Mouse (Mus musculus) hindbrain, embryonic 11.5 days (tissue): ENCODE results near the gene Tgm7. TPM values are rescaled to one million over a fixed set of nuclear protein-coding genes. Genes with fewer than 3 reads are reported as not detected.

ENCODE experiments used
- ATAC-seq: fragments of 200-750 bp; cut with Nextera tagmentation; 2 replicates; pipeline ENCODE4 v1.8.0; 2017; ENCODE audit warnings: mild to moderate bottlenecking, moderate TSS enrichment, moderate library complexity; ENCODE audit not compliant: low FRiP score
- DNase-seq: peaks from one replicate; pipeline ENCODE4 v3.0.0-alpha.2; 2015; ENCODE audit warnings: low spot score
- H3K27ac ChIP-seq: fragments of 300-500 bp; sonication (generic); 2 replicates; pipeline ENCODE4 v1.5.1; 2014; ENCODE audit warnings: mild to moderate bottlenecking, low read depth, low read length
- H3K27me3 ChIP-seq: fragments of 300-500 bp; sonication (generic); 2 replicates; pipeline ENCODE4 v1.6.1; 2014; ENCODE audit warnings: mild to moderate bottlenecking, low read length, moderate library complexity, mixed read lengths; ENCODE audit not compliant: control insufficient read depth, insufficient read depth
- H3K36me3 ChIP-seq: fragments of 300-500 bp; sonication (generic); 2 replicates; pipeline ENCODE4 v1.6.1; 2014; ENCODE audit warnings: mild to moderate bottlenecking, low read length, moderate library complexity, mixed read lengths; ENCODE audit not compliant: control insufficient read depth, insufficient read depth
- H3K4me1 ChIP-seq: fragments of 300-500 bp; sonication (generic); replicated peaks from 2 replicates; pipeline ENCODE4 v1.6.1; 2014; ENCODE audit warnings: low read length, mixed read lengths; ENCODE audit not compliant: control insufficient read depth, insufficient read depth
- H3K4me2 ChIP-seq: fragments of 300-500 bp; sonication (generic); replicated peaks from 2 replicates; pipeline ENCODE4 v1.6.1; 2014; ENCODE audit warnings: mild to moderate bottlenecking, low read depth, low read length
- H3K4me3 ChIP-seq: fragments of 300-500 bp; sonication (generic); 2 replicates; pipeline ENCODE4 v1.5.1; 2014; ENCODE audit warnings: low read depth, low read length
- H3K9ac ChIP-seq: fragments of 300-500 bp; sonication (generic); 2 replicates; pipeline ENCODE4 v1.6.1; 2014; ENCODE audit warnings: low read depth, low read length
- H3K9me3 ChIP-seq: fragments of 300-500 bp; sonication (generic); 2 replicates; pipeline ENCODE4 v1.6.1; 2016; ENCODE audit warnings: low read length; ENCODE audit not compliant: control insufficient read depth
- WGBS: fragments of 180-500 bp; shearing (Covaris S2); extraction: QIAGEN DNeasy Blood & Tissue Kit; methylation state at CpG from one replicate; pipeline ENCODE4 v1.1.7; 2014; 5-methylcytosine and 5-hydroxymethylcytosine counted together
- polyA plus RNA-seq: library from polyadenylated mRNA; unstranded; fragments of >200 nt; fragmentation: Nextera tagmentation; extraction: Ambion mirVana; gene quantifications from 2 replicates; pipeline ENCODE4 v1.2.1, GENCODE M21; 2014

Tgm7 gene
- polyA plus RNA-seq, 1 experiment from 2014 or later: not detected

DNA sequence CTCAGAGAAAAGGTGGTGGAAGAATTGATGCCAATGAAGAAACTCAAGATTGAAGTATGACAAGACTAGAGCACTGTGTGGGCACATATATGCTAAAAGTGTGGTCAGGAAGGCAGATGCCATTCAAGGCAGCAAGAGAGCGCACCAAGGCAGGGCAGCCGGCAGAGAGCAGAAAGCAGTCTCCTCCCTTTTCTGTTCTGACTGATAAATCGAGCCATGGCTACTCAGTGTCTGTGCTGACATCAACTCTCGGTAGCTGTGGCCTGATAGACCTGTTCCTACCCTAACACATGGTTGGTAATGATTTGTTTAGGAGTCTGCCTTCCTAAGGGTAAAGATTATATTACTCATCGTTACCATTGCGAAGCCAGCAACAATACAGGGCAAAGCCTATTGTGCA lies 53.7 kb downstream of the Tgm7 start:
- no peaks in the 10 kb centered on the region for H3K4me1 ChIP-seq
- H3K27me3 ChIP-seq: no peaks in the 10 kb centered on the region
- no peaks in the 10 kb centered on the region for H3K9me3 ChIP-seq
- 89% methylated on average over 6 of the region's 6 CpGs for WGBS
- H3K27ac ChIP-seq: no peak overlapping the region
- H3K9ac ChIP-seq: no peak overlapping the region
- H3K36me3 ChIP-seq: no peaks in the 10 kb centered on the region
- no peak overlapping the region for H3K4me3 ChIP-seq
- H3K4me2 ChIP-seq: no peak overlapping the region
- no peak for ATAC-seq
- no peak for DNase-seq

DNA sequence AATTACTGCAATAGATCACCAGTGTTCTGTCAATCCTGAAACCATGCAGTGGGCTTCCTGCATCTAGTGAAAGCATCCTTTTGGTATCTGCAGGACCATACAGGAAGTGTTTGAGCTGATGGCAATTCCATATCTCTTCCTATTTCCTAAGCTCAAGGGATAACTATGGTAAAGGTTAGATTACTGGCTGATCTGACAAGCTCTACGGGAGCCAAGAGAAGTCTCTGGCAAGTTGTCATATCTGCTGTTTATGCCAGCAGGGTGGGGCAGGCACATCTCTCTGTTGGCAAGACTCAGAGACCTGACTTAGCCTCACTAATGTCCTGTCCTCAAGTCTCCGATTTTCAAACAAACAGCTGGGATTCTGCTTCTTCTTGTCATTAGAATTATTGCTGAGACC lies 55.5 kb downstream of the Tgm7 start:
- Histone ChIP-seq H3K4me3 (no peak overlapping the region), H3K27me3 (no peaks in the 10 kb centered on the region), H3K4me1 (no peaks in the 10 kb centered on the region), H3K27ac (no peak overlapping the region), H3K36me3 (no peaks in the 10 kb centered on the region), H3K9ac (no peak overlapping the region), H3K9me3 (no peaks in the 10 kb centered on the region), H3K4me2 (no peak overlapping the region)
- ATAC-seq (no peak), DNase-seq (no peak)
- 81% methylated on average over 2 of the region's 2 CpGs for WGBS

DNA sequence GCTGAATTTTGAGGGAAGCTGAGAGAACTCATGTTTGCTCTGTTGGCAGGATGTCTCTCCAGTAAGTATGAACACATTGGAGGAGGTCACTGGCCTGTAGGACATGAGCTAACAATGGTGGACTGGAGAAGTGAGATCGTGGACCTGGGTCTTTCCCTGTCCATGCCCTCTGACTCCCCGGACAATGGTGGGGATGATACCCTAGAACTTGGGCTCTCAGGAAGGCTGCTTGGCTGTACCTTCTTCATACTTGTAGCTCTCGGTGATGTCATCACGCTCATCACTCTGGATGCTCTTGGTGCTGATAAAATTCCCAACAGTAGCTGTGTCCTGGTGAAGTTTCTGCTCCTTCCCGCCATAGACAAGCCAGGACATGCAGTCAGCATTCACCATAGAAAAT lies 57.4 kb downstream of the Tgm7 start:
- no peaks in the 10 kb centered on the region for H3K9me3 ChIP-seq
- DNase-seq (no peak), ATAC-seq (no peak)
- no peaks in the 10 kb centered on the region for H3K36me3 ChIP-seq
- no peaks in the 10 kb centered on the region for H3K27me3 ChIP-seq
- H3K4me2 ChIP-seq: no peak overlapping the region
- no peak overlapping the region for H3K4me3 ChIP-seq
- H3K27ac ChIP-seq: no peak overlapping the region
- no peak overlapping the region for H3K9ac ChIP-seq
- WGBS: 83% methylated on average over 5 of the region's 5 CpGs
- no peaks in the 10 kb centered on the region for H3K4me1 ChIP-seq

GRCm38 (mm10) chr2:121045653-121046052 lies 63.9 kb downstream of the Tgm7 start:
- Histone ChIP-seq H3K9ac (no peak overlapping the region), H3K9me3 (no peaks in the 10 kb centered on the region), H3K27ac (no peak overlapping the region), H3K27me3 (no peaks in the 10 kb centered on the region), H3K4me1 (no peaks in the 10 kb centered on the region), H3K4me3 (no peak overlapping the region), H3K36me3 (no peaks in the 10 kb centered on the region), H3K4me2 (no peak overlapping the region)
- DNase-seq (no peak), ATAC-seq (no peak)
- 72% methylated on average over 4 of the region's 4 CpGs for WGBS

Other genes starting within 250 kb of the Tgm7 start
- 22.3 and 29.8 TPM in 2 replicates for gene Ubr1, start 139.1 kb downstream of the Tgm7 start, polyA plus RNA-seq
- 5.7 and 5.8 TPM in 2 replicates for gene Tmem62, start 132.8 kb downstream of the Tgm7 start, polyA plus RNA-seq
- gene Ccndbp1, start 101.4 kb downstream of the Tgm7 start, polyA plus RNA-seq: 55.4 and 55.6 TPM in 2 replicates
- gene Epb42, start 72.7 kb downstream of the Tgm7 start, polyA plus RNA-seq: 6.0 and 6.2 TPM in 2 replicates
- not detected in 2 replicates for gene Tgm5, start 24.0 kb downstream of the Tgm7 start, polyA plus RNA-seq
- 32.2 and 33.7 TPM in 2 replicates for gene Adal, start 30.6 kb upstream of the Tgm7 start, polyA plus RNA-seq
- 20.8 and 25.3 TPM in 2 replicates for gene Lcmt2, start 30.9 kb upstream of the Tgm7 start, polyA plus RNA-seq
- gene Tubgcp4, start 60.9 kb upstream of the Tgm7 start, polyA plus RNA-seq: 61.8 and 69.9 TPM in 2 replicates
- gene Zscan29, start 61.3 kb upstream of the Tgm7 start, polyA plus RNA-seq: 12.3 and 13.7 TPM in 2 replicates
- gene Trp53bp1, start 161.6 kb upstream of the Tgm7 start, polyA plus RNA-seq: 132 and 164 TPM in 2 replicates
- 14.9 and 20.8 TPM in 2 replicates for gene Map1a, start 179.8 kb upstream of the Tgm7 start, polyA plus RNA-seq
- 10.9 and 11.8 TPM in 2 replicates for gene Ppip5k1, start 245.6 kb upstream of the Tgm7 start, polyA plus RNA-seq
- gene Ckmt1, start 247.9 kb upstream of the Tgm7 start, polyA plus RNA-seq: 8.5 and 9.2 TPM in 2 replicates